Mouse (Mus musculus): ENCODE results near the gene Rbpj. TPM values are rescaled to one million over a fixed set of nuclear protein-coding genes. Genes with fewer than 3 reads are reported as not detected.

Rbpj gene
- total RNA-seq (2021) = 10 to 100 TPM; 27.5 to 35.5 TPM

- no peak for DNase-seq
- intact Hi-C loops (cut with DNase I) = no loop called here
These were observed at the start of gene Rbpj for GRCm38 (mm10) chr5:53465883-53466282. Gene Rbpj, plus strand, starts transcription at chr5:53466152.

DNA sequence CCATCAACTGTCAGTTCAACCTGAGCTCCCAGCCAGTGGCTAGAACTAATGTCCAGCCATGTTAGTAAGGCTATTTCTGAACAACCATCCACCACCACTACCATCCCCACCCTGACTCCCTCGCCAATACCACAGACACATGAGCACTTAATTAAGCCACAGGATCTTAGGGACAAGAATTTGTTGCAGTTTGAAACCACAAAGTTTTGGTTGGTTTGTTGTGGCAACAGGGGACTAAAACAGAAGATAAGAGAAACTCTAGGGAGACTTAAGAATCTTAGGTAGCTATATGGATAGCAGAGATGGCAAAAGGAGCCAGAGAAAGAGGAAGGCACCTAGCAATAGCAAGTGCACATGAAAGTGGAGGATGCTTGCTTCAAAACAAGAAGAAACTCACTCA lies 45.2 kb upstream of the Rbpj start:
- intact Hi-C loops (cut with DNase I) = no loop called here
- no peak for DNase-seq

DNA sequence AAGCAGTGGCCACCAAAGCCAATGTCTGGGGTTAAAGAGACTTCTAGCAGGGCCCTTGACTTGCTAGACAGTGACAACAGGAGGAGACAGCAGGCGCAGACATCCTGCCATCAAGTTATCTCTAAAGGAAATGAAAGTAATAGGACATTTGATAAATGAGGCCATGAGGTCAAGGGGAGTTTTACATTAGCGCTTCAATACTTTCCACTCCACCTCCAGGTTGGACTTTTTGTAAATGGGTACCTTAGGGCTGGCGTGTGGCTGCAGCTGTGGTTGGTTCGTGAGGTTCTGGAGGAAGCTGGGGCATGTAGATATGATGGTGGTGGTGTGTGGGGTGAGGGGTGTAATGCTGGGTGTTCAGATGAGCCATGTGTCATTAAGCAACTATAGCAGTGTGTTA lies 44.7 kb upstream of the Rbpj start:
- intact Hi-C loops (cut with DNase I) = no loop called here
- DNase-seq = no peak

DNA sequence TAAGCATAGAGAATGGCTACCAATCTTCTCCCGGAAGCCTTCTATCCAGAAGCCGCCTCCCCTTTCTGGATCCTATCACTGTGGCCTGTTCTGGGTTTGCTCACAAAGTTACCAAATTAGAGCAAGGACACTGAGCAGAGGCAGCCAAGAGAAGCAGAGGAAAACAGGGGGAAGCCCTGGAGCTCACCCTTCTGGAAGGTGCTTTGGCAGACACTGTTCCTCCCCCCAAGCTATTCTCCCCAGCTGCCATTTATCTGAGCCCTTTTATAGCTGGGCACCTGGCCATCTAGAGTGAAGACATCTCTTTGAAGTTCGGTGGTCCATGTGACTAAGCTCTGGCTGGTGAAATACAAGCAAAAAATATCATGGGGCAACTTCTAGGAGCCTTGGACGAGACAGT lies 38.5 kb upstream of the Rbpj start:
- intact Hi-C loops (cut with DNase I) = no loop called here
- DNase-seq = peak; percentile 32

DNA sequence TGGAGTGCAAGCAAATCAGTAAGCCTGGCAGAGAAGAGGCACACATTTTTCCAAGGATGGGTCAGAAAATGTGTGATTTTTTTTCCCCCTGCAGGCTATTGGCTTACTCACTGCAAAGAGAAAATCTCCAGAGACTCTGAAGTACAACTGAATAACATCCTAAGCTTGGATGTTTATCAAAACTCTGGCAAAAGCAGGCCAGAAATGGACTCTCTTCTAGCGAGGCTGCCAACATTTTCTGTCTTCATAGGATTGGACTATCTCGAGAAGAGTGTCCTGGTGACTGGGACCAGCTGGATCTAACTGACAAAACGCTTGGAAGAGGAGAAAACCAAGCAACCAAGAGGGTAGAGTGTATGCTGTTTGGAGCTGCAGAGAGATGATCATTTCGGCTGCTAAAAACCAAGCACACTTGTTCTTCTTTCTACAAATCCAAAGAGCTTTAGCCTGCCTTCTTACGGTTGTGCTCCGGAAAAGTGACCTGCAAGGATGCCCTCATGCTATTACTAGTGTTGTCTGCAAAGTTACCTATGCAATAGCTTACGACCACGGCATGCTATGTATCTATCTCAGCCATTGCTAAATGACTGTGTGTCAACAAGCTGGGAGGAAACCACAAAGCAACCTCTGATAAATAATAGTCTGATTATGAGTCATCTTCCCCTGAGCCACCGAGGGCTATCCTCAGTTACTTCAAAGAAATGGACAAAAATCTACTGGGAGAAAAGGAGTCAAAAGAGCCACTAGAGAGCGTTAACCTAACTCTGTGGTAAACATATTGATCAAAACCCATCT lies 36.1 kb upstream of the Rbpj start:
- DNase-seq = peak; percentile 11
- intact Hi-C loops (cut with DNase I) = no loop called here

DNA sequence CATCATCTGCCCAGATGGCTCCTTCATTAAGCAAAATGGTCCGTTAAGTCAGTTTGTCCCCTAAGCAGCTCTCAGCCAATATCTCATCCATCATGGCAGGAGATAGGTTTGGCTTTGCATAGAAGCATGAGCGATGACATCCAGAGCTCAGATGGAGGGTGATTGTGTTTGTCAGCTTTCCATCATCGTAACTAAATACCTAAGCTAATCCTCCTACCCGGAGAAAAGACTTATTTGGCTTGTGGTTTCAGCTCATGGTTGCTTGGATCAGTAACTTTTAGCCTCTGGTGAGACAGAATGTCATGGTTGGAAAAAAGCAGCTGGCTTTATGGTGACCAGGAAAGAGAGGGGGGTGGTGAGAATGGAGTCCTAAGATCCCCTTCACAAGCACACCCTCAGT lies 33.5 kb upstream of the Rbpj start:
- intact Hi-C loops (cut with DNase I) = no loop called here
- DNase-seq = no peak

GRCm38 (mm10) chr5:53436905-53437632 lies 28.9 kb upstream of the Rbpj start:
- intact Hi-C loops (cut with DNase I) = no loop called here
- DNase-seq = no peak

DNA sequence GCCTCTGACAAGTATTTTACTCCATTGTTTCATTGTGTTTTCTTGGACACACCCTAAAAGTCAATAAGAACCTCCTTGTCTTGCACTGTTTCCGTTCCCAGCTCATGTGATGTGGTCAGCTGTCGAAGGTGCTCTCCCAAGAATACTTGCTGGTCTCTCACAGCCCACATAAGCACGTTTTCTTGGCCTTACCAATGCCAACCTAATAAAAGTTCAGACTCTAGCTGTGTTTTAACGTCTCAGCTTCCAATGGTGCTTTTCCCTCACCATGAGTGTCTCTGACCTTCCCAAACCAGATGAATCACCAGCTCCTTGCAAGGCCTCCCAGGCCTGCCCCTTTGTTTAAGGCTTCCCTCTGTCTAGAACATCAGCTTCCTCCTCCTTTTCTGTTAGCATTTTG lies 28.2 kb upstream of the Rbpj start:
- DNase-seq = no peak
- intact Hi-C loops (cut with DNase I) = no loop called here

DNA sequence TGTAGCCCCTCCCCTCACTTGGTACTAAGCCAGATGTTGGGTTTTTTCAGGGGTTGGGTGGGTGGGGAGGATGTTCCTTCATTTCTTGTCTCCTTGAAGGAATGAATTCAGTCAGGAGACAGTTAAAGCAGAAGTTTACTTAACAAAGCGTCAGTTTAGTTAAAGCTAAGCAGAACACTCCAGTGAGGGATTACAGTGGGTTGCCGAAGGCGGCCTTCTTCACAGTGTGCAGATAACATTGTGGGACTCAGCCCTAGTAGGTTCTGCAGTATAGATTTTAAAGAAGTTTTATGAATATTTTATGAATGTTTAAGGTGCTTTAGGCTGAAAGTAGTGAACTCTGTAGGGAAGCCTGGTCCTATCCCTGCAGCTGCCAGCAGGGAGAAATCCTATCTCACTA lies 27.7 kb upstream of the Rbpj start:
- intact Hi-C loops (cut with DNase I) = no loop called here
- no peak for DNase-seq

DNA sequence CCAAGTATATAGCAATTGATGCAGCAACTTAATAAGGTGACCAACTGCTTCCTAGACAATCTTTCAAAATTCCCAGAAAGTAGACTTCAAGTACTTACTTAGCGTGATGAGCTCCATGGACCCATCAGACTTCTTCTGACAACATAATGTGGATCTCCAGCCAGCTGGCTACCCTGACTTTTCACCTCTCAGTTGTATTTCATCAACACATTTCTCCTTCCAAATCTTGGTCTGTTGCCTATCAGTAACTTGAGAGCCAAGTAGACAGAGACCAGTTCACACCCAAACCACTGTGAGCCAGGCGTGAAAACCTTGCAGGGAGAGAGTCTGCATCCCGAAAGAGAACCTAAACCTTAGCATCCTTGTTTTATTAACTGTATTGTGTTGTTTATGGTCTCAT lies 26.3 kb upstream of the Rbpj start:
- intact Hi-C loops (cut with DNase I) = no loop called here

DNA sequence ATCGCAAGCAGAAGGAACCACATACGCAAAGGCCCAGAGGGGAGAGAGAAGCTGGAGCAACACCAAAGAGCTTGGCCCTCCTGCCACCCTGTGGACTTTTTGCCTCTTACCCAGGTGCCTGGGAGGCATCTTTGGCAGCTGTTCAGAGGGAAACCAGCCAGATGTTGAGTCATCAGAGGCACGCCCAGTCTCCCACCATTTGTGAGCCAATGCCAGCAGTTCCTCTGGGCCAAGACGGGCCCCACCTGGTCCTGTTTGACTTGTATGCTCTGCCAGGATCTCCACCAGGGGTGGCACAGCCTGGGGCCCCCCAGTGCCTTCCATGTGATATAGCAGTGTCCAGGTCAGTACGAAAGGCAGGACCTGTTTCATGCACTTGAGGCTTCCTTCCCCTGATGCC lies 21.9 kb upstream of the Rbpj start:
- DNase-seq = peak; percentile 64
- intact Hi-C loops (cut with DNase I) = no loop called here

More for the DNA sequence above, 26.3 kb upstream of the Rbpj start:
- DNase-seq = no peak

GRCm38 (mm10) chr5:53450945-53451344 lies 15.0 kb upstream of the Rbpj start:
- DNase-seq = peak; percentile 54
- intact Hi-C loops (cut with DNase I) = no loop called here

DNA sequence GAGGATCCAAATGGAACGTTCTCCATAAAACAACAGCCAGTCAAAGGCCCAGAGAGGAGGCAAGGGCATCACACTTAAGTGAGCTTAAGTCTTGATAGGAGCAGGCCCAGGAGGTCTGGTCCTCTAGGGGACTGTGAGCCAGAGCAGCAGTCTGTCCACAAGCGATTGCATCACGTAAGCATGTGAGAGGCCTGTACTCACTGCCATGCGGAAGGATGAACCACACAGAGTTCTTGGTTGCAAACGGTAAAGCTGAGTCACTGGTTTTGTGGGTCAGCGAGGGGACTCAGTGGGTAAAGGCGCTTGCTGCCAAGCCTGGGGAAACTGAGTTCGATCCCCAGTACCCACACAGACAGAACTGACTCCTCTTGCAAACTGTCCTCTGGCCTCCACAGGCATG lies 14.1 kb upstream of the Rbpj start:
- no peak for DNase-seq
- intact Hi-C loops (cut with DNase I) = no loop called here

DNA sequence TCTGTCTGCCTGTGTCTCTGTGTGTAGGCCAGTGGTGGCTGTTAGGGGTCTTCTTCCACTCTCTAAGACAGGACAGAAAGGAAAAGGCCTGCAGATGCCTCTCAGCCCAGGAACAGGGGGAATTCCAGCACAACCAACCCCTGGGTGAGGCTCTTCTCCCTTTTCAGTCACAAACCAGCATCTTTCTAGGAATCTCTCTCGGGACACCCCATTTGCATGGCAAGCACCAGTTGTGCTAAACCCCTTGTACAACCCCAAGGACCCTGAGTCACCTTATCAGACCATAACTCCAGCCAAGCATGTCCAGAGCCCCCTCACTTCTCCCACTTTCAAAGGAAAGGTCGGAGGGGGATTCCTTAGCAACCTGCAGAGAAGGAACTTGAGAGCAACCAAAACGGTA lies 13.0 kb upstream of the Rbpj start:
- intact Hi-C loops (cut with DNase I) = no loop called here
- no peak for DNase-seq

GRCm38 (mm10) chr5:53454706-53455105 lies 11.2 kb upstream of the Rbpj start:
- intact Hi-C loops (cut with DNase I) = no loop called here
- DNase-seq = no peak

GRCm38 (mm10) chr5:53455459-53455858 lies 10.5 kb upstream of the Rbpj start:
- no peak for DNase-seq

DNA sequence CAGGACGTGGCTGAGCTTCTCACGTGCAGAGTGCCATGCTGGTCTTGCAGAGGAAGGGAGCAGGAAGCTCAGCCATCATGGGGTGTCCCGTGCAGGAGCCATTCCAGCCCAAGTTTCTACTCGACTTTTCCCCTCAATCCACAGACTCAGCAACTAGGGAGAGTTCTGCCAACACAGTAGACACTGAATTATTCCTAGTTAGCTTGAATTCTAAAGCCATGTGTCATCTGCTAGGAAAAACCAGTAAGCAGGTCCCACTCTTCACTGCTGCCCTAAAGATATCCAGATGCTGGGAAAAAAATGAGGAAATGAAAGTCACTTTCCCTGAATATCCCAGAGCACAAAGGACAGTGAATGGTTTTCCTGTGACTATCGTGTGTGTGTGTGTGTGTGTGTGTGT lies 5.8 kb upstream of the Rbpj start:
- intact Hi-C loops (cut with DNase I) = no loop called here

More at GRCm38 (mm10) chr5:53455459-53455858, 10.5 kb upstream of the Rbpj start:
- intact Hi-C loops (cut with DNase I) = no loop called here

GRCm38 (mm10) chr5:53463098-53464018 lies 2.6 kb upstream of the Rbpj start:
- DNase-seq = no peak
- intact Hi-C loops (cut with DNase I) = no loop called here

More for the DNA sequence above, 5.8 kb upstream of the Rbpj start:
- no peak for DNase-seq

GRCm38 (mm10) chr5:53466422-53467333 lies 726 bp downstream of the Rbpj start:
- no peak for DNase-seq
- intact Hi-C loops (cut with DNase I) = no loop called here

DNA sequence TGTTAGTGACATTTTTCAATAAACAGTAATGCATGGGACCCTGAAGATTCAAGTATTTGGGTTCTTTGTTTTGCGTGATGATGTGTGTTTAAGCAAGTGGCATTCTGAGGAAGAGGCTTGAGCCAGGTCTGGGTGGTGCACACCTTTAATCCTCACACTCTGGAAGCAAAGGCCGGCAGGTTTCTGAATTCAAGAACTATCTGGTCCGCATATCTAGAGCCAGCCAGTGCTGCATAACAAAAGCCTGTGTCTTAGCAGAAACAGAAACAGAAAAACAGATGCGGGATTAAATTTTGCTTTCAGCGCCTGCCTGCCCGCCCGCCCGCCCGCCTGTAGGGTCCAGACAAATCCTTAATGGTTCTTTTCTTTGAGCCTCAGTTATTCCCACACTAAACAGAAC lies 1.6 kb downstream of the Rbpj start:
- intact Hi-C loops (cut with DNase I) = no loop called here
- no peak for DNase-seq
